Mouse (Mus musculus): ENCODE measurements around the gene Pdzd2. TPM values are rescaled to one million over a fixed set of nuclear protein-coding genes. Genes with fewer than 3 reads are reported as not detected.

Gene Pdzd2
- polyA plus RNA-seq, 1 experiment from 2014 or later = 22.1 TPM

GRCm38 (mm10) chr15:12408205-12408604 is 331.5 kb downstream of the Pdzd2 start:
- no peak for DNase-seq (ENCODE audit: low spot score)
- H3K36me3 ChIP-seq (ENCODE audit: control insufficient read depth, insufficient read depth, low read length) = no peaks in the 10 kb centered on the region
- WGBS = 90% methylated on average over 8 of the region's 8 CpGs

GRCm38 (mm10) chr15:12405592-12405991 is 334.1 kb downstream of the Pdzd2 start:
- Histone ChIP-seq H3K4me2 (ENCODE audit: low read depth, severe bottlenecking) (no peak overlapping the region), H3K27ac (replicated peaks; ENCODE audit: low read depth, low read length) (no peak overlapping the region), H3K9ac (ENCODE audit: low read length) (no peak overlapping the region), H3K4me1 (ENCODE audit: control insufficient read depth, insufficient read depth, low read length) (no peaks in the 10 kb centered on the region), H3K4me3 (ENCODE audit: low read depth, low read length) (no peak overlapping the region), H3K27me3 (ENCODE audit: control insufficient read depth, insufficient read depth, low read length) (no peaks in the 10 kb centered on the region), H3K9me3 (ENCODE audit: control insufficient read depth, low read length) (no peaks in the 10 kb centered on the region), H3K36me3 (ENCODE audit: control insufficient read depth, insufficient read depth, low read length) (0 out of 2 replicates have a peak, but pooled peaks cover 2% of the 10 kb centered on the region)
- DNase-seq (ENCODE audit: low spot score) (no peak), ATAC-seq (ENCODE audit: insufficient number of reproducible peaks, low FRiP score, low TSS enrichment, low read depth) (no peak)
- WGBS = 91% methylated on average over 5 of the region's 5 CpGs

More at GRCm38 (mm10) chr15:12408205-12408604, 331.5 kb downstream of the Pdzd2 start:
- no peak overlapping the region for H3K4me2 ChIP-seq (ENCODE audit: low read depth, severe bottlenecking)
- no peak for ATAC-seq (ENCODE audit: insufficient number of reproducible peaks, low FRiP score, low TSS enrichment, low read depth)
- no peak overlapping the region for H3K27ac ChIP-seq (replicated peaks; ENCODE audit: low read depth, low read length)
- no peak overlapping the region for H3K4me3 ChIP-seq (ENCODE audit: low read depth, low read length)
- H3K9me3 ChIP-seq (ENCODE audit: control insufficient read depth, low read length) = no peaks in the 10 kb centered on the region
- H3K4me1 ChIP-seq (ENCODE audit: control insufficient read depth, insufficient read depth, low read length) = no peaks in the 10 kb centered on the region
- H3K27me3 ChIP-seq (ENCODE audit: control insufficient read depth, insufficient read depth, low read length) = no peaks in the 10 kb centered on the region
- no peak overlapping the region for H3K9ac ChIP-seq (ENCODE audit: low read length)

- H3K4me2 ChIP-seq (ENCODE audit: low read depth, severe bottlenecking) = no peak overlapping the region
- DNase-seq (ENCODE audit: low spot score) (no peak), ATAC-seq (ENCODE audit: insufficient number of reproducible peaks, low FRiP score, low TSS enrichment, low read depth) (no peak)
- no peaks in the 10 kb centered on the region for H3K4me1 ChIP-seq (ENCODE audit: control insufficient read depth, insufficient read depth, low read length)
- H3K27me3 ChIP-seq (ENCODE audit: control insufficient read depth, insufficient read depth, low read length) = no peaks in the 10 kb centered on the region
- no peak overlapping the region for H3K27ac ChIP-seq (replicated peaks; ENCODE audit: low read depth, low read length)
- no peak overlapping the region for H3K4me3 ChIP-seq (ENCODE audit: low read depth, low read length)
- WGBS = 78% methylated on average over 6 of the region's 6 CpGs
- H3K36me3 ChIP-seq (ENCODE audit: control insufficient read depth, insufficient read depth, low read length) = 0 out of 2 replicates have a peak, but pooled peaks cover 6% of the 10 kb centered on the region
- H3K9me3 ChIP-seq (ENCODE audit: control insufficient read depth, low read length) = no peaks in the 10 kb centered on the region
- no peak overlapping the region for H3K9ac ChIP-seq (ENCODE audit: low read length)
Measured at GRCm38 (mm10) chr15:12397032-12397431, 342.7 kb downstream of the Pdzd2 start.

- no peaks in the 10 kb centered on the region for H3K9me3 ChIP-seq (ENCODE audit: control insufficient read depth, low read length)
- H3K36me3 ChIP-seq (ENCODE audit: control insufficient read depth, insufficient read depth, low read length) = 0 out of 2 replicates have a peak, but pooled peaks cover 4% of the 10 kb centered on the region
- H3K4me3 ChIP-seq (ENCODE audit: low read depth, low read length) = no peak overlapping the region
- no peak overlapping the region for H3K9ac ChIP-seq (ENCODE audit: low read length)
- DNase-seq (ENCODE audit: low spot score) (no peak), ATAC-seq (ENCODE audit: insufficient number of reproducible peaks, low FRiP score, low TSS enrichment, low read depth) (no peak)
- no peaks in the 10 kb centered on the region for H3K4me1 ChIP-seq (ENCODE audit: control insufficient read depth, insufficient read depth, low read length)
- 91% methylated on average over 10 of the region's 10 CpGs for WGBS
- H3K4me2 ChIP-seq (ENCODE audit: low read depth, severe bottlenecking) = no peak overlapping the region
- H3K27ac ChIP-seq (replicated peaks; ENCODE audit: low read depth, low read length) = no peak overlapping the region
- H3K27me3 ChIP-seq (ENCODE audit: control insufficient read depth, insufficient read depth, low read length) = no peaks in the 10 kb centered on the region
Measured at GRCm38 (mm10) chr15:12394758-12395157, 345.0 kb downstream of the Pdzd2 start.

GRCm38 (mm10) chr15:12388726-12389489 is 350.8 kb downstream of the Pdzd2 start:
- no peak overlapping the region for H3K4me2 ChIP-seq (ENCODE audit: low read depth, severe bottlenecking)
- H3K9me3 ChIP-seq (ENCODE audit: control insufficient read depth, low read length) = no peaks in the 10 kb centered on the region
- H3K9ac ChIP-seq (ENCODE audit: low read length) = no peak overlapping the region
- H3K27me3 ChIP-seq (ENCODE audit: control insufficient read depth, insufficient read depth, low read length) = no peaks in the 10 kb centered on the region
- DNase-seq (ENCODE audit: low spot score) (no peak), ATAC-seq (ENCODE audit: insufficient number of reproducible peaks, low FRiP score, low TSS enrichment, low read depth) (no peak)
- no peak overlapping the region for H3K27ac ChIP-seq (replicated peaks; ENCODE audit: low read depth, low read length)
- 83% methylated on average over 15 of the region's 15 CpGs for WGBS
- H3K4me3 ChIP-seq (ENCODE audit: low read depth, low read length) = no peak overlapping the region
- H3K4me1 ChIP-seq (ENCODE audit: control insufficient read depth, insufficient read depth, low read length) = no peaks in the 10 kb centered on the region
- no peaks in the 10 kb centered on the region for H3K36me3 ChIP-seq (ENCODE audit: control insufficient read depth, insufficient read depth, low read length)

GRCm38 (mm10) chr15:12384679-12385078 is 355.0 kb downstream of the Pdzd2 start:
- H3K27me3 ChIP-seq (ENCODE audit: control insufficient read depth, insufficient read depth, low read length) = no peaks in the 10 kb centered on the region
- H3K4me1 ChIP-seq (ENCODE audit: control insufficient read depth, insufficient read depth, low read length) = no peaks in the 10 kb centered on the region
- H3K27ac ChIP-seq (replicated peaks; ENCODE audit: low read depth, low read length) = no peak overlapping the region
- no peak for DNase-seq (ENCODE audit: low spot score)
- H3K9ac ChIP-seq (ENCODE audit: low read length) = no peak overlapping the region
- 77% methylated on average over 13 of the region's 13 CpGs for WGBS
- no peak overlapping the region for H3K4me2 ChIP-seq (ENCODE audit: low read depth, severe bottlenecking)
- no peaks in the 10 kb centered on the region for H3K9me3 ChIP-seq (ENCODE audit: control insufficient read depth, low read length)
- no peak overlapping the region for H3K4me3 ChIP-seq (ENCODE audit: low read depth, low read length)
- ATAC-seq (ENCODE audit: insufficient number of reproducible peaks, low FRiP score, low TSS enrichment, low read depth) = no peak
- H3K36me3 ChIP-seq (ENCODE audit: control insufficient read depth, insufficient read depth, low read length) = no peaks in the 10 kb centered on the region

GRCm38 (mm10) chr15:12380548-12380947 is 359.2 kb downstream of the Pdzd2 start:
- WGBS = 57% methylated on average over 5 of the region's 5 CpGs
- no peak overlapping the region for H3K4me2 ChIP-seq (ENCODE audit: low read depth, severe bottlenecking)
- H3K27ac ChIP-seq (replicated peaks; ENCODE audit: low read depth, low read length) = no peak overlapping the region
- H3K27me3 ChIP-seq (ENCODE audit: control insufficient read depth, insufficient read depth, low read length) = no peaks in the 10 kb centered on the region
- H3K4me1 ChIP-seq (ENCODE audit: control insufficient read depth, insufficient read depth, low read length) = peaks cover 4% of the 10 kb centered on the region; the same call in 1 of the 2 replicates
- no peak overlapping the region for H3K9ac ChIP-seq (ENCODE audit: low read length)
- H3K36me3 ChIP-seq (ENCODE audit: control insufficient read depth, insufficient read depth, low read length) = no peaks in the 10 kb centered on the region
- no peak for ATAC-seq (ENCODE audit: insufficient number of reproducible peaks, low FRiP score, low TSS enrichment, low read depth)
- H3K4me3 ChIP-seq (ENCODE audit: low read depth, low read length) = no peak overlapping the region
- H3K9me3 ChIP-seq (ENCODE audit: control insufficient read depth, low read length) = no peaks in the 10 kb centered on the region
- peak; percentile 57 for DNase-seq (ENCODE audit: low spot score)

- no peak overlapping the region for H3K27ac ChIP-seq (replicated peaks; ENCODE audit: low read depth, low read length)
- H3K9me3 ChIP-seq (ENCODE audit: control insufficient read depth, low read length) = no peaks in the 10 kb centered on the region
- H3K4me2 ChIP-seq (ENCODE audit: low read depth, severe bottlenecking) = no peak overlapping the region
- no peak overlapping the region for H3K4me3 ChIP-seq (ENCODE audit: low read depth, low read length)
- H3K27me3 ChIP-seq (ENCODE audit: control insufficient read depth, insufficient read depth, low read length) = no peaks in the 10 kb centered on the region
- ATAC-seq (ENCODE audit: insufficient number of reproducible peaks, low FRiP score, low TSS enrichment, low read depth) (no peak), DNase-seq (ENCODE audit: low spot score) (no peak)
- peaks cover 4% of the 10 kb centered on the region; the same call in 1 of the 2 replicates for H3K4me1 ChIP-seq (ENCODE audit: control insufficient read depth, insufficient read depth, low read length)
- 93% methylated on average over 3 of the region's 3 CpGs for WGBS
- H3K9ac ChIP-seq (ENCODE audit: low read length) = no peak overlapping the region
- no peaks in the 10 kb centered on the region for H3K36me3 ChIP-seq (ENCODE audit: control insufficient read depth, insufficient read depth, low read length)
Measured at GRCm38 (mm10) chr15:12380057-12380456, 359.7 kb downstream of the Pdzd2 start.

All from limb, embryonic 11.5 days (tissue).